ENCODE assay signal across 8 mouse cellular contexts in the genomic region with DNA sequence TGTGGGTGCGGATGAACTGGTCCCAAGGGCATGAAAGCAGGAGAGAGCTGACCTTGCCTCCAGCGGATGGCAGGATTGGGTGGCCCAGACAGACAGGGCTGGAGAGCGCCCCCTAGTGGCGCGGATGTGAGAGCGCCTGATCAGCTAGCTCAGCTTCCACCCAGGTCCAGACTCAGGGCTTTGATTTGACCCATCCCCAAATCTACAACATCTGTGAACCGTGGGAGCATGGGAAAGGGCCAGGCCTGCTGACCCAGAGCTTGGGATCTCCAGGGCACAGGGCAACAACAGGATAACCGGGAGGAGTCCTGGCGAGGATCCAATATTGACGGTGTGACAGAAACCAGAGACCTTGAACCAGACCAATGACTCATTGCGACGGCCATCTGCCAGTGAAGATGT.
DNase-seq lines count a peak whose midpoint lies in the region; ATAC-seq lines count a peak whose summit lies in the region.

No protein-coding gene starts in this region.

- intact Hi-C loops in heart, postnatal 10 days (cut with DNase I): loop anchor here (5.0 kb wide), 1 partner anchor 132 kb away; no protein-coding TSS in a partner anchor
- intact Hi-C loops in left cerebral cortex, postnatal 25 days (cut with DNase I): loop anchor here (5.0 kb wide), 1 partner anchor 92 kb away; the partner anchor contains the start of gene Gm11733

- no peaks in the 10 kb centered on the region for H3K27me3 ChIP-seq in midbrain, embryonic 14.5 days (ENCODE audit: control insufficient read depth, insufficient read depth, low read length)
- H3K27me3 ChIP-seq in midbrain, embryonic 13.5 days: peaks cover 15% of the 10 kb centered on the region
- H3K27me3 ChIP-seq in liver, embryonic 15.5 days: peaks cover 45% of the 10 kb centered on the region

- H3K4me2 ChIP-seq in midbrain, embryonic 14.5 days (ENCODE audit: low read length): no peak overlapping the region
- H3K4me2 ChIP-seq in midbrain, embryonic 13.5 days (replicated peaks): no peak overlapping the region
- no peak overlapping the region for H3K4me2 ChIP-seq in liver, embryonic 15.5 days

- H3K4me3 ChIP-seq in midbrain, embryonic 14.5 days (replicated peaks; ENCODE audit: low read depth, low read length): no peak overlapping the region
- H3K4me3 ChIP-seq in midbrain, embryonic 13.5 days (replicated peaks): no peak overlapping the region
- no peak overlapping the region for H3K4me3 ChIP-seq in liver, embryonic 15.5 days (replicated peaks)

- H3K4me1 ChIP-seq in midbrain, embryonic 14.5 days (ENCODE audit: control insufficient read depth, insufficient read depth, low read length): peaks cover 27% of the 10 kb centered on the region
- H3K4me1 ChIP-seq in midbrain, embryonic 13.5 days (replicated peaks): peaks cover 46% of the 10 kb centered on the region
- H3K4me1 ChIP-seq in liver, embryonic 15.5 days (replicated peaks): peaks cover 18% of the 10 kb centered on the region

- no peak for ATAC-seq in midbrain, embryonic 14.5 days (ENCODE audit: low FRiP score, low TSS enrichment)
- no peak for ATAC-seq in midbrain, embryonic 13.5 days
- ATAC-seq in liver, embryonic 15.5 days (ENCODE audit: insufficient read depth): peak; percentile 66

- DNase-seq in midbrain, embryonic 14.5 days: peak; percentile 57
- DNase-seq in adrenal gland, adult (ENCODE audit: inconsistent age in 2 of 2, low spot score in 1 of 2): peak; percentile 92 to 97
- DNase-seq in embryo, embryonic 11 days: peak; percentile 71
- peak; percentile 75 to 78 for DNase-seq in heart, postnatal 10 days
- DNase-seq in retina, postnatal 7 days (ENCODE audit: low read depth, low spot score): peak; percentile 52
- DNase-seq in left cerebral cortex, postnatal 25 days (ENCODE audit: low spot score in 2 of 2): no peak

- no peak overlapping the region for H3K9ac ChIP-seq in midbrain, embryonic 14.5 days (replicated peaks; ENCODE audit: low read length)
- H3K9ac ChIP-seq in midbrain, embryonic 13.5 days (replicated peaks): no peak overlapping the region
- H3K9ac ChIP-seq in liver, embryonic 15.5 days: no peak overlapping the region

- H3K9me3 ChIP-seq in midbrain, embryonic 14.5 days (ENCODE audit: control insufficient read depth, low read length): no peaks in the 10 kb centered on the region
- no peaks in the 10 kb centered on the region for H3K9me3 ChIP-seq in midbrain, embryonic 13.5 days
- no peaks in the 10 kb centered on the region for H3K9me3 ChIP-seq in liver, embryonic 15.5 days (replicated peaks)

- WGBS in midbrain, embryonic 14.5 days: 32% methylated on average over 12 of the region's 12 CpGs
- WGBS in midbrain, embryonic 13.5 days: 37% methylated on average over 12 of the region's 12 CpGs
- 19% methylated on average over 12 of the region's 12 CpGs for WGBS in liver, embryonic 15.5 days (ENCODE audit: insufficient replicate concordance)

- no peaks in the 10 kb centered on the region for H3K36me3 ChIP-seq in midbrain, embryonic 14.5 days (ENCODE audit: control insufficient read depth, insufficient read depth, low read length)
- H3K36me3 ChIP-seq in midbrain, embryonic 13.5 days: no peaks in the 10 kb centered on the region
- no peaks in the 10 kb centered on the region for H3K36me3 ChIP-seq in liver, embryonic 15.5 days (replicated peaks)

- no peak overlapping the region for H3K27ac ChIP-seq in midbrain, embryonic 14.5 days (replicated peaks; ENCODE audit: low read depth, low read length)
- no peak overlapping the region for H3K27ac ChIP-seq in midbrain, embryonic 13.5 days
- 0 out of 2 replicates have a peak overlapping the region, but pooled peaks have one; percentile 7 for H3K27ac ChIP-seq in liver, embryonic 15.5 days (replicated peaks)

Comparison
In these comparisons a context has a peak if more than half of its experiments do, and no peak if none do; other contexts are left out.
1. DNase-seq: peak in midbrain, embryonic 14.5 days (single experiment), adrenal gland, adult (2 of 2), embryo, embryonic 11 days (single experiment), heart, postnatal 10 days (2 of 2) and retina, postnatal 7 days (single experiment); none in left cerebral cortex, postnatal 25 days (0 of 2).